Mouse (Mus musculus) layer of hippocampus, adult 9-11 months (tissue): ENCODE measurements around the gene Ubl4b.

Experiments
- DNase-seq: peaks from one replicate; pipeline ENCODE4 v3.0.0; 2022

Ubl4b gene

DNA sequence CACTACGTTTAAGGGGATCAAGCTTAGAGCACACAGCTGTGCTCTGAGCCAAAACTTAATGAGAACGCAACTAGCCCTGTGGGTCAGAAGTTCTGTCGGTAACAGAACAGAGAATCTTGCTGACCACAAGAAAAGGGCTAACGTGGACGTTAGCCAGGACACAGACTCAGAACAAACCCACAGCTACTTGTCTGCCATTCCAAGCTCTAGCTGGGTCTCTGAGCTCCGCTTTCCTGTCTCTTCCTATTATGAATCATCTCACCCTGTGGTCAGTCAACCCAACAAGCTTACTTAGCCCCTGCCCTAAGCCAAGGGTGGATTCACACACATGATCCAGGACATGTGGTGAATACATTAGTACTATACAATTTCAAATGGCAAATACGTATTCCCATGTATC lies 12.9 kb upstream of the Ubl4b start:
- DNase-seq = no peak

GRCm38 (mm10) chr3:107565331-107565730 lies 10.5 kb upstream of the Ubl4b start:
- DNase-seq = no peak

DNA sequence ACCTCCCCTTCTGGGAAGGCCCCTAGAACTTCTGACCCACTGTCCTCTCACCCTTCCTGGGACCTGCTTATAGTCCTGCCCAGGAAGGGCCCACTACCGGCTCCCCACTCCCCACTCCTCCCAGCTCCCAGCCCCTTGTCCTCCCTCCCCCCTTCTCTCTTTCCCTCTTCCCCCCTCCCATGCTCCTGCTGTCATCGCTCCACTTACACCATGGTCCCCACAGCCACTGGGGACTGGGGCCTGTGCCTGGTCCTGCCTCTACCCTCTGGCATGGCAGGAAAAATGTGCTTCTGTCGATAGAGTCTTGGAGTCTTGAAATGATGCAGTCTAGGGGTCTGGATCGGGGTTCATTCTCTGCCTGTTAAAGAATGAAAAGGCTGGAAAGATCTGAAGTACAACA lies 9.0 kb upstream of the Ubl4b start:
- no peak for DNase-seq

DNA sequence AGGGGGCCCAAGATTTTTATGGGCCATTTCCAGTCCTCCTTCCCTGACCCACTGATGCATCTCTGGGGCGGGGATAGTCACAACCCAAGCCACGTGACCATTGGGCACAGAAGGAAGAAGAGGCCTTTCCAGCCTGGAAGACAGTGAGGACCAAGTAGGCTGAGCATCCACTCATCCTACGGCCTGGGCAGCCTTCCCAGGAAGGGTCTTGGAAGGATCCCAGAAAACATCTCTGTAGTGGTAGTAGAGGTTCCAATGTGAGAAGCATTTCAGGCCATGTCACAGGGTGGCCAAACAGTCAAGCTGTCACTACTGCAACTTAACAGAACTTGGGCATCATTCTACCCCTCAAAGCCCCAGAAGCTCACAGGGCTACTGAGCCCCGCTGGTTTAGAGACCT lies 7.7 kb upstream of the Ubl4b start:
- DNase-seq = no peak

- DNase-seq = no peak
Measured at GRCm38 (mm10) chr3:107562104-107562503, 7.2 kb upstream of the Ubl4b start.

GRCm38 (mm10) chr3:107559183-107559582 lies 4.3 kb upstream of the Ubl4b start:
- peak; percentile 60 for DNase-seq

- no peak for DNase-seq
Measured at GRCm38 (mm10) chr3:107558740-107559139, 3.9 kb upstream of the Ubl4b start.

GRCm38 (mm10) chr3:107550409-107551049 lies 4.3 kb downstream of the Ubl4b start:
- DNase-seq = no peak

- no peak for DNase-seq
Measured at GRCm38 (mm10) chr3:107546956-107547355, 7.9 kb downstream of the Ubl4b start.

- DNase-seq = no peak
Measured at GRCm38 (mm10) chr3:107545716-107546412, 9.0 kb downstream of the Ubl4b start.

- DNase-seq = no peak
Measured at GRCm38 (mm10) chr3:107545278-107545677, 9.6 kb downstream of the Ubl4b start.

GRCm38 (mm10) chr3:107543158-107544080 lies 11.5 kb downstream of the Ubl4b start:
- DNase-seq = no peak

- no peak for DNase-seq
Measured at GRCm38 (mm10) chr3:107542584-107542983, 12.3 kb downstream of the Ubl4b start.

GRCm38 (mm10) chr3:107537504-107537889 lies 17.4 kb downstream of the Ubl4b start:
- no peak for DNase-seq

DNA sequence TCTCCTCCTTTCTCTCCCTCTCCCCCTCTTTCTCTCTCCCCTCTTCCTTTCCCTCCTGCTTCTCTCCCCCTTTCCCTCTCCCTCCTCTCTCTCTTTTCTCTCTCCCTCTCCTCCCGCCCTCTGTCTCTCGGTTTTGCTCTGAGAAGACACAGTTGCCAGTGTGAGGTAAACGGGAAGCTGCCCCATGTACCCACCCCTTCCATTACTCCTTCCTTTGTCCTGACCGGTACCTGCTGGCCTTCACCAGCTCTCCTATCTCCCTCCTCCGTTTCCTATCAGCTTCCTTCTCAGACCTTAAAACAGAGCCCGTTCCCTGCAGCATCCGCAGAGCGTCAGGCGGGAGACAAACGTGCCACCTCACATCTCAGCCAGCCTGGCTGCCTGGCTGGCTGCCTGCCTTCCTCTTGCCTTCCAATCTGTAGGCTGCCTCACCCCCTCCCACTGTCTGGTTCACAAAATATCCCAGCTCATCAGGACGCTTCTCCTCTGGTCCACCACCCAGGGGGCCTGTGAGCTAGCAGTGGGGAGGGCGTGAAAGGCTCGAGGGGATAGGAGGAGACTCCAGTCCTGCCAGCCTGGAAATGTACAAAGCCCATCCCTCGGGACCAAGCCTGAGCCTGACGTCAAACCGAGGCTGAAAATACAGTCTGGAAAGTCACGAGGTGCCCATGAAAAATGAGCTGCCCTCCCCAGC lies 17.9 kb downstream of the Ubl4b start:
- DNase-seq = peak; percentile 90

DNA sequence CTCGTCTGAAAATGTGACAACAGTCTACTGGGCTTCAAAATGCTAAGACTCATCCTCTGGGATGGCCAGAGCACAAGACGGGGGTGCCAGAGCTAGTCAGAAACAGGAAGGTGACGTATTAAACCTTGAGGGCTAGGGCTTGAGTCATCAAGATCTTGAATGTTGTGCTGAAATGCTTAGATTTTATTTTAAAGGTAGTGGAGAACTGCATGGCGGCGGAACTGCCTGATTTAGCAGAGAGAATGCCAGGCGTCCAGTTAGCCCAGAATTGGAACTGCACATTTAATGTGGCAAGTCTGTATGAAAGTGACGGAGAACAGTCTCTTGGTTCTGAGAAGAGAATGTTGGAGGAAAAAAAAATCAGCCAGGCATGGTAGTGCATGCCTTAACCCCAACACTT lies 19.9 kb downstream of the Ubl4b start:
- no peak for DNase-seq

- DNase-seq = no peak
Measured at GRCm38 (mm10) chr3:107533532-107533931, 21.3 kb downstream of the Ubl4b start.

- no peak for DNase-seq
Measured at GRCm38 (mm10) chr3:107530581-107530980, 24.3 kb downstream of the Ubl4b start.

GRCm38 (mm10) chr3:107529182-107529581 lies 25.7 kb downstream of the Ubl4b start:
- DNase-seq = no peak

GRCm38 (mm10) chr3:107528401-107529118 lies 26.3 kb downstream of the Ubl4b start:
- DNase-seq = peak; percentile 92

DNA sequence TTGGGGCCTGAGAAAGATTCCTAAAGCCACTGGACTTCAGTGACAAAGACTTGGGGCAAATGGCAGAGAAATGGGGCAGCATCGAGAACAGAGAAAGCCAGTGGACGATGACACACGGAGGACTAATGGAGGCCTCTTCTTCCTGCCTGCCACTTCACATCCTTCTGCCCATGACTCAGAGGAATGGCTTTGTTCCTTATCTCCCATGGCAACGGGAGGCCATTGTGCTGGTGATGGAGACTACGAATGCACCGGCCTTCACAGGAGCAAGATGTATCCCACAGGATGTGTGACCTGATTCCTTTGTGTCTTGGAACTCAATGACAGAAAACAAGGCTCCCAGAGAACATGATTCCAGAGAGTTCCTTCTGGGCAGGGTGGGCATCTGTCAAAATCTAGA lies 30.3 kb downstream of the Ubl4b start:
- no peak for DNase-seq

DNA sequence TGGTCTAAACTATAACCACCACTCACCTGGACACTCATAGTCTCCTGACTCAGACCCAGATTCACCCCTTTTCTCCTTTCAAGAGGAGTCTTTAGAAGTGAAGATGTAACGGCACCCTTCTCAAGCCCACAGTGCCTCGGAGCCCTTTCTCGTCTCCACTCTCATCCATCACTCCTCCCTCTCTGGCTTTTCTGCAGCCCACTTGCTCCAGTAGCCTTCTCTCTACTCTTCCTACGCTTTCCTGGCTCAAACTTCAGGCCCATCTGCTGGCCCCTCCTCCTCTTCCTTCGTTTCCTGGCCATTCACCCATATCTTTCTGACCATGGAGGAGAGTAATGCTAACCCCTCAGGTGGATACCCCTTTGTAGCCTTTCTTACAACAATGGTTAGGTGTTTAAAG lies 33.9 kb downstream of the Ubl4b start:
- no peak for DNase-seq
